Mouse (Mus musculus): ENCODE measurements around the gene Ppp4r4. TPM values are rescaled to one million over a fixed set of nuclear protein-coding genes. Genes with fewer than 3 reads are reported as not detected.
"Not testable (repeated sequence)": the region's sequence is repeated elsewhere in the genome, so short reads cannot be mapped to it uniquely, and the experiment has no call there.

The Ppp4r4 gene
- polyA plus RNA-seq, 1 experiment from 2014 or later = 4.1 TPM

- H3K27me3 ChIP-seq (replicated peaks; ENCODE audit: control insufficient read depth, insufficient read depth, low read length) = no peaks in the 10 kb centered on the region
- H3K9me3 ChIP-seq (ENCODE audit: control insufficient read depth, low read length) = no peaks in the 10 kb centered on the region
- no peaks in the 10 kb centered on the region for H3K4me1 ChIP-seq (ENCODE audit: control insufficient read depth, insufficient read depth, low read depth, low read length)
- H3K27ac ChIP-seq (ENCODE audit: low read depth, low read length) = no peak overlapping the region
- WGBS = 87% methylated on average over 5 of the region's 5 CpGs
- H3K9ac ChIP-seq (ENCODE audit: low read depth, low read length) = no peak overlapping the region
- no peaks in the 10 kb centered on the region for H3K36me3 ChIP-seq (ENCODE audit: control insufficient read depth, insufficient read depth, low read length)
- H3K4me2 ChIP-seq (ENCODE audit: low read length) = no peak overlapping the region
- no peak overlapping the region for H3K4me3 ChIP-seq (ENCODE audit: low read length)
- ATAC-seq = no peak
Measured at GRCm38 (mm10) chr12:103660076-103660475, 128.0 kb downstream of the Ppp4r4 start.

GRCm38 (mm10) chr12:103662053-103662452, 130.0 kb downstream of the Ppp4r4 start:
- H3K4me2 ChIP-seq (ENCODE audit: low read length); H3K4me1 ChIP-seq (ENCODE audit: control insufficient read depth, insufficient read depth, low read depth, low read length); ATAC-seq; H3K27me3 ChIP-seq (replicated peaks; ENCODE audit: control insufficient read depth, insufficient read depth, low read length); H3K4me3 ChIP-seq (ENCODE audit: low read length); H3K9ac ChIP-seq (ENCODE audit: low read depth, low read length); H3K27ac ChIP-seq (ENCODE audit: low read depth, low read length); H3K36me3 ChIP-seq (ENCODE audit: control insufficient read depth, insufficient read depth, low read length); H3K9me3 ChIP-seq (ENCODE audit: control insufficient read depth, low read length): not testable (repeated sequence)

Other genes with a start within 250 kb of the Ppp4r4 start
- 5.6 and 6.0 TPM in 2 replicates for gene Fam181a, start 221.3 kb upstream of the Ppp4r4 start, polyA plus RNA-seq (2015; fragmentation: Nextera tagmentation; extraction: Ambion mirVana)
- gene Asb2, start 176.3 kb upstream of the Ppp4r4 start, polyA plus RNA-seq (2015; fragmentation: Nextera tagmentation; extraction: Ambion mirVana) = 1.4 and 2.1 TPM in 2 replicates
- 23.4 and 23.7 TPM in 2 replicates for gene Otub2, start 143.6 kb upstream of the Ppp4r4 start, polyA plus RNA-seq (2015; fragmentation: Nextera tagmentation; extraction: Ambion mirVana)
- gene 9330161L09Rik, start 124.5 kb upstream of the Ppp4r4 start, polyA plus RNA-seq (2015; fragmentation: Nextera tagmentation; extraction: Ambion mirVana) = 0.93 and 1.4 TPM in 2 replicates
- 147 and 159 TPM in 2 replicates for gene Ddx24, start 106.5 kb upstream of the Ppp4r4 start, polyA plus RNA-seq (2015; fragmentation: Nextera tagmentation; extraction: Ambion mirVana)
- 16.6 TPM in 2 replicates for gene Ifi27, start 98.1 kb upstream of the Ppp4r4 start, polyA plus RNA-seq (2015; fragmentation: Nextera tagmentation; extraction: Ambion mirVana)
- gene Ifi27l2a, start 88.6 kb upstream of the Ppp4r4 start, polyA plus RNA-seq (2015; fragmentation: Nextera tagmentation; extraction: Ambion mirVana) = 2.2 and 2.6 TPM in 2 replicates
- not detected in 2 replicates for gene Ifi27l2b, start 75.1 kb upstream of the Ppp4r4 start, polyA plus RNA-seq (2015; fragmentation: Nextera tagmentation; extraction: Ambion mirVana)
- 0.04 TPM in 1 of 2 replicates, not detected in the other for gene Serpina10, start 99.2 kb downstream of the Ppp4r4 start, polyA plus RNA-seq (2015; fragmentation: Nextera tagmentation; extraction: Ambion mirVana)
- not detected in 2 replicates for gene Serpina6, start 124.9 kb downstream of the Ppp4r4 start, polyA plus RNA-seq (2015; fragmentation: Nextera tagmentation; extraction: Ambion mirVana)
- 0.10 TPM in 1 of 2 replicates, not detected in the other for gene Serpina16, start 143.9 kb downstream of the Ppp4r4 start, polyA plus RNA-seq (2015; fragmentation: Nextera tagmentation; extraction: Ambion mirVana)
- gene Serpina1f, start 163.2 kb downstream of the Ppp4r4 start, polyA plus RNA-seq (2015; fragmentation: Nextera tagmentation; extraction: Ambion mirVana) = not detected in 2 replicates
- not detected in 2 replicates for gene Serpina1d, start 241.3 kb downstream of the Ppp4r4 start, polyA plus RNA-seq (2015; fragmentation: Nextera tagmentation; extraction: Ambion mirVana)